Mouse (Mus musculus): Measurements from ENCODE around the gene Phf11c. TPM values are rescaled to one million over a fixed set of nuclear protein-coding genes. Genes with fewer than 3 reads are reported as not detected.
"Not testable (repeated sequence)": the region's sequence is repeated elsewhere in the genome, so short reads cannot be mapped to it uniquely, and the experiment has no call there.

Gene Phf11c
- polyA plus RNA-seq, 1 experiment from 2014 or later = 0.49 TPM

GRCm38 (mm10) chr14:59365244-59365644, 29.9 kb downstream of the Phf11c start, which contains the start of gene Phf11d:
TSS of gene Phf11d (minus strand) at chr14:59365470.
- H3K4me1 ChIP-seq (ENCODE audit: control insufficient read depth, insufficient read depth, low read length) = no peaks in the 10 kb centered on the region
- no peaks in the 10 kb centered on the region for H3K36me3 ChIP-seq (ENCODE audit: control insufficient read depth, insufficient read depth, low read length)
- 86% methylated on average over 6 of the region's 6 CpGs for WGBS
- no peak within 1 kb of the TSS for H3K9ac ChIP-seq (replicated peaks; ENCODE audit: low read length)
- H3K4me3 ChIP-seq (replicated peaks; ENCODE audit: low read depth, low read length) = no peak within 1 kb of the TSS
- no peaks in the 10 kb centered on the region; the same call in 1 of the 2 replicates for H3K27me3 ChIP-seq (ENCODE audit: control insufficient read depth, insufficient read depth, low read length)
- no peak within 1 kb of the TSS for H3K27ac ChIP-seq (replicated peaks; ENCODE audit: low read depth, low read length)
- ATAC-seq (ENCODE audit: low FRiP score, low TSS enrichment) (no peak), DNase-seq (no peak)
- no peak within 1 kb of the TSS for H3K4me2 ChIP-seq (ENCODE audit: low read length)
- H3K9me3 ChIP-seq (ENCODE audit: control insufficient read depth, low read length) = no peaks in the 10 kb centered on the region

GRCm38 (mm10) chr14:59341189-59341588, 54.0 kb downstream of the Phf11c start, which contains the start of gene Phf11b:
TSS of gene Phf11b (minus strand) at chr14:59341351.
- 70% methylated on average over 1 of the region's 1 CpGs for WGBS
- H3K36me3 ChIP-seq (ENCODE audit: control insufficient read depth, insufficient read depth, low read length); H3K27me3 ChIP-seq (ENCODE audit: control insufficient read depth, insufficient read depth, low read length); H3K27ac ChIP-seq (replicated peaks; ENCODE audit: low read depth, low read length); H3K4me3 ChIP-seq (replicated peaks; ENCODE audit: low read depth, low read length); H3K9me3 ChIP-seq (ENCODE audit: control insufficient read depth, low read length); H3K4me1 ChIP-seq (ENCODE audit: control insufficient read depth, insufficient read depth, low read length); H3K9ac ChIP-seq (replicated peaks; ENCODE audit: low read length); ATAC-seq (ENCODE audit: low FRiP score, low TSS enrichment); H3K4me2 ChIP-seq (ENCODE audit: low read length); DNase-seq: not testable (repeated sequence)

- H3K27ac ChIP-seq (replicated peaks; ENCODE audit: low read depth, low read length) = no peak overlapping the region
- H3K9ac ChIP-seq (replicated peaks; ENCODE audit: low read length) = no peak overlapping the region
- ATAC-seq (ENCODE audit: low FRiP score, low TSS enrichment) (no peak), DNase-seq (no peak)
- no peaks in the 10 kb centered on the region for H3K4me1 ChIP-seq (ENCODE audit: control insufficient read depth, insufficient read depth, low read length)
- H3K4me3 ChIP-seq (replicated peaks; ENCODE audit: low read depth, low read length) = no peak overlapping the region
- no peak overlapping the region for H3K4me2 ChIP-seq (ENCODE audit: low read length)
- 93% methylated on average over 1 of the region's 1 CpGs for WGBS
- no peaks in the 10 kb centered on the region for H3K36me3 ChIP-seq (ENCODE audit: control insufficient read depth, insufficient read depth, low read length)
- no peaks in the 10 kb centered on the region for H3K27me3 ChIP-seq (ENCODE audit: control insufficient read depth, insufficient read depth, low read length)
- no peaks in the 10 kb centered on the region for H3K9me3 ChIP-seq (ENCODE audit: control insufficient read depth, low read length)
Measured at GRCm38 (mm10) chr14:59339541-59339940, 55.6 kb downstream of the Phf11c start.

GRCm38 (mm10) chr14:59336056-59336455, 59.1 kb downstream of the Phf11c start:
- not testable (repeated sequence) for H3K4me2 ChIP-seq (ENCODE audit: low read length); ATAC-seq (ENCODE audit: low FRiP score, low TSS enrichment); H3K4me1 ChIP-seq (ENCODE audit: control insufficient read depth, insufficient read depth, low read length); H3K36me3 ChIP-seq (ENCODE audit: control insufficient read depth, insufficient read depth, low read length); DNase-seq; H3K4me3 ChIP-seq (replicated peaks; ENCODE audit: low read depth, low read length); H3K9me3 ChIP-seq (ENCODE audit: control insufficient read depth, low read length); H3K27ac ChIP-seq (replicated peaks; ENCODE audit: low read depth, low read length); H3K27me3 ChIP-seq (ENCODE audit: control insufficient read depth, insufficient read depth, low read length); H3K9ac ChIP-seq (replicated peaks; ENCODE audit: low read length)
- 93% methylated on average over 3 of the region's 3 CpGs for WGBS

Other genes with a start within 250 kb of the Phf11c start
- not detected in 2 replicates for gene Gm5142, start 216.6 kb downstream of the Phf11c start, polyA plus RNA-seq (2014; fragmentation: Nextera tagmentation; extraction: Ambion mirVana)
- gene Rcbtb1, start 194.2 kb downstream of the Phf11c start, polyA plus RNA-seq (2014; fragmentation: Nextera tagmentation; extraction: Ambion mirVana) = 53.1 and 79.4 TPM in 2 replicates
- not detected in 2 replicates for gene Gm6904, start 135.2 kb downstream of the Phf11c start, polyA plus RNA-seq (2014; fragmentation: Nextera tagmentation; extraction: Ambion mirVana)
- gene Phf11a, start 97.9 kb downstream of the Phf11c start, polyA plus RNA-seq (2014; fragmentation: Nextera tagmentation; extraction: Ambion mirVana) = 0.97 TPM in 1 of 2 replicates, not detected in the other
- gene Phf11b, start 54.0 kb downstream of the Phf11c start, polyA plus RNA-seq (2014; fragmentation: Nextera tagmentation; extraction: Ambion mirVana) = 2.5 TPM in 1 of 2 replicates, not detected in the other
- 0.18 and 1.3 TPM in 2 replicates for gene Phf11d, start 29.9 kb downstream of the Phf11c start, polyA plus RNA-seq (2014; fragmentation: Nextera tagmentation; extraction: Ambion mirVana)
- gene Setdb2, start 45.5 kb upstream of the Phf11c start, polyA plus RNA-seq (2014; fragmentation: Nextera tagmentation; extraction: Ambion mirVana) = 5.4 and 8.6 TPM in 2 replicates
- 19.8 and 26.5 TPM in 2 replicates for gene Cab39l, start 45.6 kb upstream of the Phf11c start, polyA plus RNA-seq (2014; fragmentation: Nextera tagmentation; extraction: Ambion mirVana)
- 31.6 and 39.4 TPM in 2 replicates for gene Cdadc1, start 202.6 kb upstream of the Phf11c start, polyA plus RNA-seq (2014; fragmentation: Nextera tagmentation; extraction: Ambion mirVana)
- 4.9 and 5.4 TPM in 2 replicates for gene Shisa2, start 229.9 kb upstream of the Phf11c start, polyA plus RNA-seq (2014; fragmentation: Nextera tagmentation; extraction: Ambion mirVana)